Mouse (Mus musculus) kidney, embryonic 14.5 days (tissue): ENCODE measurements at regions not wholly inside any gene's neighbourhood (a gene's known extent, or its start where the extent isn't known, plus 50 kb on each side); places are given as distances from the start of the nearest gene placed in this dataset.

Source experiments
- ATAC-seq: fragments of 200-750 bp; cut with Nextera tagmentation; 2 replicates; pipeline ENCODE4 v1.8.0; 2017; ENCODE audit warnings: moderate number of reproducible peaks, mild to moderate bottlenecking, moderate TSS enrichment, moderate library complexity; ENCODE audit not compliant: low FRiP score, low TSS enrichment
- H3K27ac ChIP-seq: fragments of 300-500 bp; sonication (generic); 2 replicates; pipeline ENCODE4 v1.5.1; 2014; ENCODE audit warnings: low read depth, mild to moderate bottlenecking, low read length, moderate library complexity, mixed read lengths
- H3K27me3 ChIP-seq: fragments of 300-500 bp; sonication (generic); 2 replicates; pipeline ENCODE4 v1.6.1; 2014; ENCODE audit warnings: mild to moderate bottlenecking, low read length; ENCODE audit not compliant: control insufficient read depth, insufficient read depth
- H3K36me3 ChIP-seq: fragments of 300-500 bp; sonication (generic); 2 replicates; pipeline ENCODE4 v1.6.1; 2014; ENCODE audit warnings: low read length, mixed read lengths; ENCODE audit not compliant: control insufficient read depth, insufficient read depth
- H3K4me1 ChIP-seq: fragments of 300-500 bp; sonication (generic); 2 replicates; pipeline ENCODE4 v1.6.1; 2014; ENCODE audit warnings: low read length, mixed read lengths; ENCODE audit not compliant: control insufficient read depth, insufficient read depth
- H3K4me2 ChIP-seq: fragments of 300-500 bp; sonication (generic); replicated peaks from 2 replicates; pipeline ENCODE4 v1.6.1; 2014; ENCODE audit warnings: low read depth, mild to moderate bottlenecking, low read length
- H3K4me3 ChIP-seq: fragments of 300-500 bp; sonication (generic); 2 replicates; pipeline ENCODE4 v1.5.1; 2014; ENCODE audit warnings: mild to moderate bottlenecking, low read length
- H3K9ac ChIP-seq: fragments of 300-500 bp; sonication (generic); 2 replicates; pipeline ENCODE4 v1.6.1; 2014; ENCODE audit warnings: low read depth, mild to moderate bottlenecking, low read length, moderate library complexity
- H3K9me3 ChIP-seq: fragments of 300-500 bp; sonication (generic); 2 replicates; pipeline ENCODE4 v1.6.1; 2016; ENCODE audit warnings: low read length; ENCODE audit not compliant: control insufficient read depth
- WGBS: fragments of 180-500 bp; shearing (Covaris S2); extraction: QIAGEN DNeasy Blood & Tissue Kit; methylation state at CpG from one replicate; pipeline ENCODE4 v1.1.7; 2014; 5-methylcytosine and 5-hydroxymethylcytosine counted together

GRCm38 (mm10) chr3:8310379-8311128 is 1299.3 kb downstream of the Zfp704 start:
- Histone ChIP-seq H3K4me3 (no peak overlapping the region), H3K27me3 (no peaks in the 10 kb centered on the region), H3K4me1 (no peaks in the 10 kb centered on the region), H3K27ac (no peak overlapping the region), H3K4me2 (no peak overlapping the region), H3K9me3 (no peaks in the 10 kb centered on the region), H3K36me3 (no peaks in the 10 kb centered on the region), H3K9ac (no peak overlapping the region)
- WGBS, result 67% methylated on average over 4 of the region's 4 CpGs
- peak; percentile 72; the same call in 1 of the 2 replicates for ATAC-seq

GRCm38 (mm10) chr3:8307296-8307695 is 1302.6 kb downstream of the Zfp704 start:
- no peak overlapping the region for H3K4me3 ChIP-seq
- ATAC-seq, result no peak
- H3K27me3 ChIP-seq, result no peaks in the 10 kb centered on the region
- no peaks in the 10 kb centered on the region for H3K36me3 ChIP-seq
- no peak overlapping the region for H3K9ac ChIP-seq
- 68% methylated on average over 3 of the region's 3 CpGs for WGBS
- no peaks in the 10 kb centered on the region for H3K4me1 ChIP-seq
- H3K4me2 ChIP-seq, result no peak overlapping the region
- H3K9me3 ChIP-seq, result no peaks in the 10 kb centered on the region
- H3K27ac ChIP-seq, result no peak overlapping the region

GRCm38 (mm10) chr3:8304784-8305183 is 1305.1 kb downstream of the Zfp704 start:
- Histone ChIP-seq H3K36me3 (no peaks in the 10 kb centered on the region), H3K27ac (no peak overlapping the region), H3K4me3 (no peak overlapping the region), H3K4me2 (no peak overlapping the region), H3K9me3 (no peaks in the 10 kb centered on the region), H3K27me3 (no peaks in the 10 kb centered on the region), H3K9ac (no peak overlapping the region), H3K4me1 (no peaks in the 10 kb centered on the region)
- no peak for ATAC-seq

- Histone ChIP-seq H3K9ac (no peak overlapping the region), H3K9me3 (no peaks in the 10 kb centered on the region), H3K4me3 (no peak overlapping the region), H3K27ac (no peak overlapping the region), H3K36me3 (no peaks in the 10 kb centered on the region), H3K4me2 (no peak overlapping the region), H3K27me3 (no peaks in the 10 kb centered on the region), H3K4me1 (no peaks in the 10 kb centered on the region)
- 67% methylated on average over 1 of the region's 1 CpGs for WGBS
- ATAC-seq, result no peak
These were observed 1316.8 kb downstream of the Zfp704 start for GRCm38 (mm10) chr3:8293036-8293435.

- Histone ChIP-seq H3K27ac (no peak overlapping the region), H3K9me3 (no peaks in the 10 kb centered on the region), H3K4me1 (no peaks in the 10 kb centered on the region), H3K4me3 (no peak overlapping the region), H3K4me2 (no peak overlapping the region), H3K27me3 (no peaks in the 10 kb centered on the region), H3K9ac (no peak overlapping the region), H3K36me3 (no peaks in the 10 kb centered on the region)
- 83% methylated on average over 2 of the region's 2 CpGs for WGBS
- ATAC-seq, result no peak
These were observed 1320.3 kb downstream of the Zfp704 start for GRCm38 (mm10) chr3:8289558-8289957.

GRCm38 (mm10) chr3:8288437-8288836 is 1321.4 kb downstream of the Zfp704 start:
- Histone ChIP-seq H3K9ac (no peak overlapping the region), H3K36me3 (no peaks in the 10 kb centered on the region), H3K27ac (no peak overlapping the region), H3K27me3 (no peaks in the 10 kb centered on the region), H3K4me1 (no peaks in the 10 kb centered on the region), H3K4me2 (no peak overlapping the region), H3K9me3 (no peaks in the 10 kb centered on the region), H3K4me3 (no peak overlapping the region)
- 64% methylated on average over 1 of the region's 1 CpGs for WGBS
- ATAC-seq, result no peak

- H3K27ac ChIP-seq, result no peak overlapping the region
- ATAC-seq, result no peak
- no peaks in the 10 kb centered on the region for H3K36me3 ChIP-seq
- no peak overlapping the region for H3K9ac ChIP-seq
- no peak overlapping the region for H3K4me3 ChIP-seq
- H3K27me3 ChIP-seq, result no peaks in the 10 kb centered on the region
- 65% methylated on average over 14 of the region's 14 CpGs for WGBS
- H3K4me1 ChIP-seq, result no peaks in the 10 kb centered on the region
- H3K9me3 ChIP-seq, result no peaks in the 10 kb centered on the region
- H3K4me2 ChIP-seq, result no peak overlapping the region
These were observed 1325.0 kb downstream of the Zfp704 start for GRCm38 (mm10) chr3:8284655-8285428.

GRCm38 (mm10) chr3:8282411-8282810 is 1327.5 kb downstream of the Zfp704 start:
- no peak for ATAC-seq
- H3K27me3 ChIP-seq, result no peaks in the 10 kb centered on the region
- WGBS, result 77% methylated on average over 2 of the region's 2 CpGs
- H3K4me3 ChIP-seq, result no peak overlapping the region
- H3K4me1 ChIP-seq, result no peaks in the 10 kb centered on the region
- H3K4me2 ChIP-seq, result no peak overlapping the region
- H3K9ac ChIP-seq, result no peak overlapping the region
- no peak overlapping the region for H3K27ac ChIP-seq
- H3K36me3 ChIP-seq, result no peaks in the 10 kb centered on the region
- no peaks in the 10 kb centered on the region for H3K9me3 ChIP-seq

GRCm38 (mm10) chr3:8276661-8277060 is 1333.2 kb downstream of the Zfp704 start:
- Histone ChIP-seq H3K4me1 (no peaks in the 10 kb centered on the region), H3K4me2 (no peak overlapping the region), H3K27ac (no peak overlapping the region), H3K27me3 (no peaks in the 10 kb centered on the region), H3K4me3 (no peak overlapping the region), H3K9me3 (no peaks in the 10 kb centered on the region), H3K9ac (no peak overlapping the region), H3K36me3 (no peaks in the 10 kb centered on the region)
- 71% methylated on average over 1 of the region's 1 CpGs for WGBS
- no peak for ATAC-seq
